ENCODE assay signal across 8 mouse cellular contexts in genomic region chr6:30693350-30693991, GRCm38 (mm10). TPM values are rescaled to one million over a fixed set of nuclear protein-coding genes. Genes with fewer than 3 reads are reported as not detected.
DNase-seq lines count a peak whose midpoint lies in the region; ATAC-seq and TF ChIP-seq lines count a peak whose summit lies in the region.

Gene Cep41, minus strand, starts transcription at chr6:30693749.

- no peaks in the 10 kb centered on the region for H3K36me3 ChIP-seq in hindbrain, embryonic 14.5 days (replicated peaks; ENCODE audit: control insufficient read depth, insufficient read depth)

- peak within 1 kb of the TSS; percentile 69 for H3K4me2 ChIP-seq in hindbrain, embryonic 14.5 days (replicated peaks)

- in situ Hi-C loops in Patski (cut with MboI; ENCODE audit: low pct_unique_long_range_greater_than_20kb), result no loop called here

- H3K4me1 ChIP-seq in hindbrain, embryonic 14.5 days (replicated peaks; ENCODE audit: control insufficient read depth, insufficient read depth, low read length), result peaks cover 18% of the 10 kb centered on the region

- H3K27ac ChIP-seq in hindbrain, embryonic 14.5 days, result peak within 1 kb of the TSS; percentile 94

- WGBS in hindbrain, embryonic 14.5 days, result under 1% methylated on average over 51 of the region's 52 CpGs

- DNase-seq in Patski (ENCODE audit: low read depth, low spot score), result peak; percentile 73
- peak; percentile 99 for DNase-seq in cerebellum, postnatal 14 days
- peak; percentile 94 to 96 for DNase-seq in frontal cortex, postnatal 25 days (ENCODE audit: low spot score in 2 of 2)
- DNase-seq in hindbrain, embryonic 14.5 days (ENCODE audit: low spot score), result peak; percentile 99
- DNase-seq in layer of hippocampus, postnatal 36 days, result peak; percentile 98 to 99
- DNase-seq in lung, postnatal 36 days, result peak; percentile 94
- peak; percentile 99 for DNase-seq in retina, postnatal 1 day
- peak; percentile 91 to 96 for DNase-seq in urinary bladder, adult 18-20 months (ENCODE audit: low spot score in 2 of 2)

- no peaks in the 10 kb centered on the region for H3K27me3 ChIP-seq in Patski
- no peaks in the 10 kb centered on the region for H3K27me3 ChIP-seq in hindbrain, embryonic 14.5 days (ENCODE audit: control insufficient read depth, insufficient read depth, low read length)

- POLR2A ChIA-PET in Patski (lab: Charles Lee), result no interaction called here

- TF ChIP-seq CTCF in Patski (IDR thresholded peaks at IDR 0.05), result no peak

- CTCF ChIA-PET in Patski (lab: Charles Lee), result interaction anchor here (1.4 kb wide), 1 partner anchor 62 kb away, joined by 4 read pairs; no protein-coding TSS in a partner anchor

- ATAC-seq in Patski, result peak; percentile 91
- peak; percentile 98 for ATAC-seq in hindbrain, embryonic 14.5 days (ENCODE audit: low FRiP score)

- peak within 1 kb of the TSS; percentile 51 for H3K4me3 ChIP-seq in hindbrain, embryonic 14.5 days (replicated peaks; ENCODE audit: low read length)

- H3K9me3 ChIP-seq in hindbrain, embryonic 14.5 days (ENCODE audit: control insufficient read depth, low read length), result no peaks in the 10 kb centered on the region

- H3K9ac ChIP-seq in hindbrain, embryonic 14.5 days, result peak within 1 kb of the TSS; percentile 68

RNA-seq across cellular contexts. Expression of gene Cep41, which starts in this region (rescaled TPM):
- polyA plus RNA-seq in Patski (2021), result 12.8 TPM
- polyA plus RNA-seq in hindbrain, embryonic 14.5 days (2014; fragmentation: Nextera tagmentation; extraction: Ambion mirVana), result 12.2 and 13.7 TPM in 2 replicates
- 1 to 10 TPM; 6.7 to 6.8 TPM for total RNA-seq in layer of hippocampus, postnatal 36 days (2021)

Comparison
In these comparisons a context has a peak if more than half of its experiments do, and no peak if none do; other contexts are left out.
1. Peak in every context shown above with its lines: DNase-seq, ATAC-seq, H3K4me3 ChIP-seq and H3K27ac ChIP-seq.